Mouse (Mus musculus) forebrain, embryonic 15.5 days (tissue): ENCODE results near the gene Eef1g. TPM values are rescaled to one million over a fixed set of nuclear protein-coding genes. Genes with fewer than 3 reads are reported as not detected.

Source experiments
- ATAC-seq: fragments of 200-750 bp; cut with Nextera tagmentation; replicated peaks from 2 replicates; pipeline ENCODE4 v1.8.0; 2017; ENCODE audit warnings: mild to moderate bottlenecking, moderate TSS enrichment, moderate library complexity
- H3K27ac ChIP-seq: fragments of 300-500 bp; sonication (generic); replicated peaks from 2 replicates; pipeline ENCODE4 v1.5.1; 2015; ENCODE audit warnings: mild to moderate bottlenecking, inconsistent platforms
- H3K27me3 ChIP-seq: fragments of 300-500 bp; sonication (generic); 2 replicates; pipeline ENCODE4 v1.6.1; 2015; ENCODE audit warnings: inconsistent platforms
- H3K36me3 ChIP-seq: fragments of 300-500 bp; sonication (generic); 2 replicates; pipeline ENCODE4 v1.6.1; 2015; ENCODE audit warnings: mild to moderate bottlenecking, inconsistent platforms
- H3K4me1 ChIP-seq: fragments of 300-500 bp; sonication (generic); 2 replicates; pipeline ENCODE4 v1.6.1; 2015; ENCODE audit warnings: inconsistent platforms
- H3K4me2 ChIP-seq: fragments of 300-500 bp; sonication (generic); replicated peaks from 2 replicates; pipeline ENCODE4 v1.6.1; 2015; ENCODE audit warnings: mild to moderate bottlenecking, inconsistent platforms
- H3K4me3 ChIP-seq: fragments of 300-500 bp; sonication (generic); 2 replicates; pipeline ENCODE4 v1.5.1; 2015; ENCODE audit warnings: mild to moderate bottlenecking, inconsistent platforms
- H3K9ac ChIP-seq: fragments of 300-500 bp; sonication (generic); replicated peaks from 2 replicates; pipeline ENCODE4 v1.6.1; 2015; ENCODE audit warnings: mild to moderate bottlenecking, inconsistent platforms
- H3K9me3 ChIP-seq: fragments of 300-500 bp; sonication (generic); 2 replicates; pipeline ENCODE4 v1.6.1; 2016; ENCODE audit warnings: inconsistent platforms
- WGBS: fragments of 180-500 bp; shearing (Covaris S2); methylation state at CpG from one replicate; pipeline ENCODE4 v1.1.7; 2015; ENCODE audit warnings: mixed read lengths; 5-methylcytosine and 5-hydroxymethylcytosine counted together
- polyA plus RNA-seq: library from polyadenylated mRNA; unstranded; fragments of >200 nt; fragmentation: Nextera tagmentation; extraction: Ambion mirVana; gene quantifications from 2 replicates; pipeline ENCODE4 v1.2.1, GENCODE M21; 2015

The Eef1g gene
- polyA plus RNA-seq, 1 experiment from 2014 or later: 336 TPM

DNA sequence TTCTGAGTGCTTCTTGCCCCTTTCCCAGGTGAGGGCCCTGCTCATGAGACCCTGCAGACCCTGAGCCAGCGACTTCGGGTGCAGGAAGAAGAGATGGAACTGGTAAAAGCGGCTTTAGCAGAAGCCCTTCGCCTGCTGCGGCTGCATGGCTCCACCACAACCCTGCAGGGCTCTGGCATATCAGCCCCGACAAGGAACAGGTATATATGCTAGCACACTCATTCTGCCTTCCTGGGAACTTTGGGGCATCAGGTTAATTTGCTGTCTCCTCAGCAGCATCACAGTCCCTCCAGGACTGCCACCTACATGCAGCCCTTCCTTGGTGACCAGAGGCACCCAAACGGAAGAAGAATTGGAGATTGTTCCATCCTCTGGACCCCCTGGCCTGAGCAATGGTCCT lies 36.1 kb upstream of the Eef1g start:
- peaks cover 21% of the 10 kb centered on the region for H3K36me3 ChIP-seq
- H3K4me3 ChIP-seq: no peak overlapping the region
- H3K4me1 ChIP-seq: peaks cover 16% of the 10 kb centered on the region
- no peak overlapping the region for H3K4me2 ChIP-seq
- no peak overlapping the region for H3K9ac ChIP-seq
- H3K9me3 ChIP-seq: no peaks in the 10 kb centered on the region
- no peak overlapping the region for H3K27ac ChIP-seq
- 79% methylated on average over 7 of the region's 7 CpGs for WGBS
- no peaks in the 10 kb centered on the region for H3K27me3 ChIP-seq
- no peak for ATAC-seq

DNA sequence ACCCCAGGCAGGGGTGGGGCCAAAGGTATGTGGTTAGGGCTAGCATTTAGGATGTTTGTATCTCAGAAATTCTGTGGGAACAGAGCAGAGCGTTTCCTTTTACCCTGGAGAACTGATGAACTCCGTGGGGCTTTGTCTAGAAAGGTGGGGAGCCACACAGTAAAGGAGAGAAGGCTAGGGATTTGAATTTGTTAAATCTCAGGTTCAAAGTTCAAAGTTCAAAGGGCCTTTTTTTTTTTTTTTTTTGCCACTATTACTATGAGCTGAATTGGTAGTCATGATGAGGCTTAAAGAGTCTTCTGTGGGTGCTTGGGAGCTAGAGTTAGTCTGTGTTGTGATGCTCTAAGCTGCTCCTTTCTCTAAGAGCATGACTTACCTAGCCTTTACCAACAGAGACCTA lies 30.1 kb upstream of the Eef1g start:
- WGBS: 84% methylated on average over 2 of the region's 2 CpGs
- no peak for ATAC-seq
- Histone ChIP-seq H3K4me2 (no peak overlapping the region), H3K9ac (no peak overlapping the region), H3K4me1 (peaks cover 12% of the 10 kb centered on the region), H3K27ac (no peak overlapping the region), H3K27me3 (no peaks in the 10 kb centered on the region), H3K4me3 (no peak overlapping the region), H3K36me3 (no peaks in the 10 kb centered on the region), H3K9me3 (no peaks in the 10 kb centered on the region)

DNA sequence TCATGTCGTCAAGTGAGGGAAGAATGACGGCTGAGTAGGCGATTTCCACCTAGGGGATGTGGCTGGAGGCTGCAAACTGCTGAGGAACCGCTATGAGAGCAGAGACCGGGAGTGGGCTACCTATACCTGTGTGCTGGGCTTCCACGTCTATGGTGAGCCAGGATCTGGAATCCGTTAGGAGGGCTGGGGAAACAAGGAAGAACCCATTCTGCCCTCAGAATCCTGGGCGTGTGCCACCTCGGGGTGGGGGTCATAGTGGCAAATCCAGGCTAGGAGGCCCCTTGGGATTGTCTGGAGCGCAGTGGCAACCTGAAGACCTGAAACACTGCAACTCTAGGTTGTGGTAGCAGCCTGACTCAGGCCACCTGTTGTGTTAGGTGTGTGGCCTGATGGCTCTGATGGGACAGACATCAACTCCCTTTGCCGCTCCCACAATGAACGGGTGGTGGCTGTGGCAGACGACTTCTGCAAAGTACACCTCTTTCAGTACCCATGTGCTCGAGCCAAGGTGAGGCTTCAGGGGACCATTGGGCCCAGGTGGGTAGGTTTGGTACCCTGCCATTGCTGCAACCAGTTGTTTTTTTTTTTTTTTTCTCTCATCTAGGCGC lies 26.2 kb upstream of the Eef1g start:
- peak overlapping the region; percentile 95 for H3K27ac ChIP-seq
- H3K27me3 ChIP-seq: no peaks in the 10 kb centered on the region
- H3K4me1 ChIP-seq: peaks cover 40% of the 10 kb centered on the region
- no peak for ATAC-seq
- WGBS: 81% methylated on average over 15 of the region's 15 CpGs
- H3K36me3 ChIP-seq: peaks cover 10% of the 10 kb centered on the region
- peak overlapping the region; percentile 68 for H3K4me2 ChIP-seq
- H3K9me3 ChIP-seq: no peaks in the 10 kb centered on the region
- H3K9ac ChIP-seq: no peak overlapping the region
- peak overlapping the region; percentile 100; the same call in 1 of the 2 replicates for H3K4me3 ChIP-seq

DNA sequence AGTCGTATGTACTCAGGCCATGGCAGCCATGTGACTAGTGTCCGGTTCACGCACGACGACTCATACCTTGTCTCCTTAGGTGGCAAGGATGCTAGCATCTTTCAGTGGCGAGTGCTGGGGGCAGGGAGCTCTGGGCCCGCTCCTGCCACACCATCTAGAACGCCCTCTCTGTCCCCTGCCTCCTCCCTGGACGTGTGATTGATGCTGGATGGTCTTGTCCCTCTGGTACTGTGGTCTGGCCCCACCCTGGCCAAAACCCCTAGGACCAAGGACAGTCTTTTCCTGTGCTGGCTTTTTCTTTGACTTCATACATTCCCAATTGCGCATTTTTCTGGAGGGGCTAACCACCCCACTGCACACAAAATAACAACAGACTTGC lies 25.7 kb upstream of the Eef1g start:
- Histone ChIP-seq H3K27me3 (no peaks in the 10 kb centered on the region), H3K27ac (peak overlapping the region; percentile 95), H3K9me3 (no peaks in the 10 kb centered on the region), H3K36me3 (peaks cover 15% of the 10 kb centered on the region), H3K4me3 (peak overlapping the region; percentile 100), H3K9ac (peak overlapping the region; percentile 99), H3K4me2 (peak overlapping the region; percentile 68), H3K4me1 (peaks cover 40% of the 10 kb centered on the region)
- ATAC-seq: peak; percentile 18; the same call in 1 of the 2 replicates
- 34% methylated on average over 10 of the region's 10 CpGs for WGBS

DNA sequence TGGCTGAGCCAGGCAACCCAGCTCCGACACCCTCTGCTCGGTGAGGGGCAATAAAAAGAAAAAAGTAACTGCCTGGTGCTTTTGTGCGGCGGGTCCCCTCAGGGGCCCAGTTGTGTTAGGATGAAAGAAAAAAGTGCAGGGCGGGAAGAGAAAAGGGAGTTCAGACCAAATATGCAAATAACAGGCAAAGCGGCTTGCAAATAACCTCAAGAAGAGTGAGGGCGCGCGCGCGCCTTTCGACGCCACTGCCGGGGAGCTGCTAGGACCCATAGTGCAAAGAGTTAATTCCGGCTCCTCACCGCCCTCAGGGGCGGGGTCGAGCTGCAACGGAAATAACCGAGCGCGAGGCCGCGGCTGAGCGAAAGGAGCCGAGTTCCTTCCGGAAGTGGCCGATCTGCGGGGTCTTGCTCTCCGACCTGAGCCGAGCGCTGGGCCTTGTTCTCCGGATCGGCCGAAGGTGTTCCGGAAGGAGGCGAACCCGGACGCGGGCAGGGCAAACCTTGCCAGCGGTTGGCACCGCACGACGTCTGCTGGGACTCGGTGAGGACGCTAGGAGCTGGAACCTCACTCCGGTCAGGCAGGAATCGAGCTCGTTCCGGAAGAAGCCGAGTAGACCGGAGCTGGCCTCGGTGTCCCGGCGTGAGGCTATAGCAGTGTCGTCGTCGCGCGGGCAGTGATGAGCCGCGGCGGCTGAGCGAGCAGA lies 25.2 kb upstream of the Eef1g start, which contains the start of gene Mta2:
Mta2 (plus strand) TSS at position 361 of the 703 bp plus-strand sequence.
- H3K27me3 ChIP-seq: no peaks in the 10 kb centered on the region
- H3K4me2 ChIP-seq: peak within 1 kb of the TSS; percentile 68
- H3K27ac ChIP-seq: peak within 1 kb of the TSS; percentile 95
- under 1% methylated on average over 64 of the region's 64 CpGs for WGBS
- no peaks in the 10 kb centered on the region for H3K9me3 ChIP-seq
- ATAC-seq: peak; percentile 95
- H3K4me1 ChIP-seq: peaks cover 40% of the 10 kb centered on the region
- H3K4me3 ChIP-seq: peak within 1 kb of the TSS; percentile 100
- peaks cover 20% of the 10 kb centered on the region for H3K36me3 ChIP-seq
- peak within 1 kb of the TSS; percentile 99 for H3K9ac ChIP-seq

DNA sequence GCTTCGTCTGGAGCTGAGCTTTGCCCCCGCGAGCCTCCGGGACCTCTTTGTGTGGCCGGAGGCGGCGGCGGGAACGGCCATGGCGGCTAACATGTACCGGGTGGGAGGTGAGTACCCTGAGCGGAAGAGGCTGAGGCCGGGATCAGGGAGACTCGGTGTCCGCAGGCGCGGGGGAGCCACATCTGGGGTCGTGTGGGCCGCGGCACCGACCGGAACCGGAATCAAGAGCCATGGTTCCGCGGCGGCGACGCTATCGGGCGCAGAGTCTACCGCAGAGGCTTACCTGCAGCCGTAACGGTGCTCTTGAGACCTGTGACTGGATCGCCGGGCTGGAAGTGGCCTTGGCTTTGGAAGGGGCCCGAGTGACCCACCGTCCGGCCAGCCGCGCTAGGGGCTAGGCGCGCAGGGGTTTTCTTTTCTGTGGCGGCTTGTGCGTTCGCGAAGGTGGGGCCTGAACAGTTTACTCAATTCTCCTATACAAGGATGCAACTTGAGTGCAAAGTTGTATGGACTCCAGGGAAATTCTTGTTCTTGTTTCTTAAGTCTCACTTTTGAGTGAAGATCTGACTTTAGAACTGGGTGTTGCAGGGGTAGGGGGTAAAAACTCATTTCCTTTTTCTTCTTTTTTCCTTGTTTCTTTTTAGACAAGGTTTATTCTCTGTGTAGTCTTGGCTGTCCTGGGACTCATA lies 24.4 kb upstream of the Eef1g start:
- under 1% methylated on average over 46 of the region's 46 CpGs for WGBS
- Histone ChIP-seq H3K9ac (peak overlapping the region; percentile 99), H3K27me3 (no peaks in the 10 kb centered on the region), H3K4me3 (peak overlapping the region; percentile 100), H3K4me2 (peak overlapping the region; percentile 68), H3K27ac (peak overlapping the region; percentile 95), H3K4me1 (peaks cover 40% of the 10 kb centered on the region), H3K36me3 (peaks cover 26% of the 10 kb centered on the region), H3K9me3 (no peaks in the 10 kb centered on the region)
- ATAC-seq: peak; percentile 59

DNA sequence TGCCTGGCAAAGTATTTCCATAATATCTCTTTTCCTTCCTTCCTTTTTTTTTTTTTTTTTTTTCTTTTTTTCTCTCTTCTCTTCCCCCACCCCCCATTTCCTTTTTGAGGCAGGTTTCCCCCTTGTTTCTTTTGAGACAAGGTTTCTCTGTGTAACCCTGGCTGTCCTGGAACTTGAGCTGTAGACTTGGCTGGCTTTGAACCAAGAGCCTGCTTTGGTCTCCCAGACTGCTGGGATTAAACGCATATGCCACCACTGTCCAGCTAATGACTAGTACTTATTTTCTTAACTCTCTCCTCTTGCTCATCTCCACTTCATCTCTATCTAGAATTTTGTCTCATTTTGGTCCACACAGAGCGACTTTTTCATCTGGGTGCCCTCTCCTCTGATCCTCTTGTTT lies 23.8 kb upstream of the Eef1g start:
- H3K9me3 ChIP-seq: no peaks in the 10 kb centered on the region
- no peak overlapping the region for H3K27ac ChIP-seq
- no peaks in the 10 kb centered on the region for H3K27me3 ChIP-seq
- WGBS: 67% methylated on average over 2 of the region's 2 CpGs
- H3K4me3 ChIP-seq: peak overlapping the region; percentile 100
- peaks cover 33% of the 10 kb centered on the region for H3K36me3 ChIP-seq
- peaks cover 40% of the 10 kb centered on the region for H3K4me1 ChIP-seq
- H3K4me2 ChIP-seq: peak overlapping the region; percentile 68
- peak overlapping the region; percentile 99 for H3K9ac ChIP-seq
- ATAC-seq: no peak

DNA sequence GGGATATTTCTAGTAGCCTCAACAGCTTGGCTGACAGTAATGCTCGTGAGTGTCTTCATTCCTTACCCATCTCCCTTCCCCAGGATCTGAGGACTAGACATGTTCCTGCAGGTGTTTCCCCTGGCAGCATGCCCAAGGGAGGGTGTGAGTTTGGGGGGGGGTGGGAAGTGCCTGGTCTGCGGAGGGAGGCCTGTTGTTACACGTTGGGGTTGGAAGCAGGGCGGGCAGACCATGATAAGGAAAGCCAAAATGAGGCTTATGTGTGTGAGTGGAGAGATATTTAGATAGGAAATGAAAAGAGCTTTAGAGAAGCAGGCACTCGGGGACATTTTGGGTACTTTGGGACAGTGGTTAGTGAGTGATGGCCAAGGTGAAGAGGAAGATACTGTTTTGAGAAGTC lies 22.8 kb upstream of the Eef1g start:
- Histone ChIP-seq H3K27ac (peak overlapping the region; percentile 27; the same call in 1 of the 2 replicates), H3K4me3 (peak overlapping the region; percentile 100), H3K4me2 (peak overlapping the region; percentile 68), H3K9me3 (no peaks in the 10 kb centered on the region), H3K36me3 (peaks cover 43% of the 10 kb centered on the region), H3K9ac (peak overlapping the region; percentile 33), H3K27me3 (no peaks in the 10 kb centered on the region), H3K4me1 (peaks cover 40% of the 10 kb centered on the region)
- 42% methylated on average over 5 of the region's 5 CpGs for WGBS
- ATAC-seq: no peak

DNA sequence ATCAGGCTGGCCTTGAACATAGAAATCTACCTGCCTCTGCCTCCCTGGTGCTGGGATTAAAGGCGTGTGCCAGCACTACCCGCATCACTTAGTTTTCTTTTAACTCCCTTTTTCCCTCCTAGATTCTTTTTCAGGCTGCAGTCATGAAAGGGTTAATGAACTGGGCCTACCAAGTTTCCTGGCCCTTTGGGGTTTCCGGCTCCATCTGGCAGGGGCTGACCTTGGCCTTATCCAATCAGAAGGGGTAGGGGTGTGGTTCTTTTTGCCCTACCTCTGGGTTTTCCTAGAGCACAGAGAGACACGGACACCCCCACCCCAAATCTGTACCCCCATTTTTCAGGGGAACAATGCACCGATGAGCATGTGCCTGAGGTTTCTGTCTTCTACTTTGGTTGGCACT lies 22.1 kb upstream of the Eef1g start:
- H3K36me3 ChIP-seq: peaks cover 48% of the 10 kb centered on the region
- H3K27me3 ChIP-seq: no peaks in the 10 kb centered on the region
- 0 out of 2 replicates have a peak overlapping the region, but pooled peaks have one; percentile 23 for H3K27ac ChIP-seq
- ATAC-seq: no peak
- H3K4me2 ChIP-seq: peak overlapping the region; percentile 68
- peak overlapping the region; percentile 16; the same call in 1 of the 2 replicates for H3K9ac ChIP-seq
- 31% methylated on average over 5 of the region's 5 CpGs for WGBS
- H3K9me3 ChIP-seq: no peaks in the 10 kb centered on the region
- peak overlapping the region; percentile 22 for H3K4me3 ChIP-seq
- peaks cover 40% of the 10 kb centered on the region for H3K4me1 ChIP-seq

DNA sequence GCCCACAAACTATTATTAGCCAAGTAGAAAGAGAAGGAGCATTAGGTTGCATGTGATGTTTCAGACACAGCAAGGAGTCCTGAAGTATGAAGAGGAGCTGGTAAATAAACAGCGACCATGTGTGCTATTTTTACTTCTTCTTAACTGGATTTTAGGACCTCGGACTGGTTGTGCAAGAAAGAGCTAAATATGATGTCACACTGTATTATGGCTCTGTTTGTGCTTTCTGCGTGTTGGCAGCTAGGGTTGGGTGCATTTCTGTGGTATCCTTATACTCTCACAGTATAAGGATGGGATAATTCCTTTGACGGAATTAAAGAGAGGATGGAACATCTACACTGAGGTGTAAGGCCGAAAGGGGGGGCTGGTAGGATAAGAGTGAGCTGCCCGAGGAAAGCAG lies 21.6 kb upstream of the Eef1g start:
- Histone ChIP-seq H3K36me3 (peaks cover 51% of the 10 kb centered on the region), H3K9ac (no peak overlapping the region), H3K9me3 (no peaks in the 10 kb centered on the region), H3K4me2 (peak overlapping the region; percentile 68), H3K4me3 (peak overlapping the region; percentile 22; the same call in 1 of the 2 replicates), H3K27ac (0 out of 2 replicates have a peak overlapping the region, but pooled peaks have one; percentile 23), H3K27me3 (no peaks in the 10 kb centered on the region), H3K4me1 (peaks cover 40% of the 10 kb centered on the region)
- 84% methylated on average over 6 of the region's 6 CpGs for WGBS
- no peak for ATAC-seq

DNA sequence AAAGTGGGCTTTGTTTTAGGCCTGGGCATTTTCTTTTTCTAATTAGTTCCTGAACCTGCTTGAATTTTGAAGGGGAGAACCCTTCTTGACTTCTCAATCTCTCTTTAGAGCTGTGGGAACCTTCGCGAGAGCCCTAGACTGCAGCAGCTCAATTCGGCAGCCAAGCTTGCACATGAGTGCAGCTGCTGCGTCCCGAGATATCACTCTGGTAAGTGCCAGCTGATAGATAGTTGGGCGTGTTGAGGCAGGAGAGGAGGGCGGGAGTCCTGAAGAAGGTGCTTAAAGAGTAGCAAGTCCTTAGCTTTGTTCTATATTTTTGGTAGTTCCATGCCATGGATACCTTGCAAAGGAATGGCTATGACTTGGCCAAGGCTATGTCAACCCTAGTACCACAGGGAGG lies 19.9 kb upstream of the Eef1g start:
- Histone ChIP-seq H3K9me3 (no peaks in the 10 kb centered on the region), H3K4me2 (no peak overlapping the region), H3K4me3 (no peak overlapping the region), H3K27me3 (no peaks in the 10 kb centered on the region), H3K36me3 (peaks cover 68% of the 10 kb centered on the region), H3K9ac (no peak overlapping the region), H3K4me1 (peaks cover 38% of the 10 kb centered on the region), H3K27ac (no peak overlapping the region)
- 91% methylated on average over 7 of the region's 7 CpGs for WGBS
- no peak for ATAC-seq

DNA sequence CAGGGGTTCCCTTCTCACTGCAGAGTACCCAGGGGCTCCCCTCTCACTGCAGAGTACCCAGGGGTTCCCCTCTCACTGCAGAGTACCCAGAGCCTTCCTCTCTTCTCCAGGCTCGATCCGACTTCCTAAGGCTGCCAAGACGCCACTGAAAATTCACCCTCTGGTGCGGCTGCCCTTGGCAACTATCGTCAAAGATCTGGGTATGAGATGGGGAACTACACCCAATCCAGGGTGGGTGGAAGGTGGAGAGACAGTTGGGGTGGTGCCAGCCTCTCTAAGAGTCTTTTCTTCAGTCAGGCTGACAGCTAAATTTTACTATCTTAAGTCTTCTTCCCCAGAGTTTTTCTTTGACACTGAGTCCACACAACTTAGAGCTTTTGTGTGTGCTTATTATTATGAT lies 16.7 kb upstream of the Eef1g start:
- H3K27me3 ChIP-seq: no peaks in the 10 kb centered on the region
- peaks cover 67% of the 10 kb centered on the region for H3K36me3 ChIP-seq
- no peak overlapping the region for H3K27ac ChIP-seq
- ATAC-seq: no peak
- no peak overlapping the region for H3K9ac ChIP-seq
- H3K9me3 ChIP-seq: no peaks in the 10 kb centered on the region
- peaks cover 39% of the 10 kb centered on the region for H3K4me1 ChIP-seq
- no peak overlapping the region for H3K4me3 ChIP-seq
- no peak overlapping the region for H3K4me2 ChIP-seq
- 92% methylated on average over 5 of the region's 5 CpGs for WGBS
